Comparison of ENCODE assay signal across 8 mouse cellular contexts in genomic region chr10:24754251-24754835, GRCm38 (mm10). TPM values are rescaled to one million over a fixed set of nuclear protein-coding genes. Genes with fewer than 3 reads are reported as not detected.
DNase-seq lines count a peak whose midpoint lies in the region; ATAC-seq and TF ChIP-seq lines count a peak whose summit lies in the region.

No protein-coding gene starts in this region.

- WGBS in heart, embryonic 13.5 days: 35% methylated on average over 11 of the region's 11 CpGs
- WGBS in forebrain, postnatal 0 days: 52% methylated on average over 11 of the region's 11 CpGs
- 39% methylated on average over 11 of the region's 11 CpGs for WGBS in lung, embryonic 14.5 days
- 40% methylated on average over 11 of the region's 11 CpGs for WGBS in stomach, embryonic 15.5 days

- intact Hi-C loops in heart, postnatal 25 days (cut with DNase I): no loop called here
- intact Hi-C loops in left cerebral cortex, postnatal 4 days (cut with DNase I): no loop called here

- H3K9ac ChIP-seq in heart, embryonic 13.5 days: peak overlapping the region; percentile 45
- H3K9ac ChIP-seq in ES-E14 (ENCODE audit: insufficient read depth, low read depth, low read length, poor library complexity, severe bottlenecking): no peak overlapping the region; the same call in 1 of the 2 replicates
- H3K9ac ChIP-seq in forebrain, postnatal 0 days: peak overlapping the region; percentile 19; the same call in 1 of the 2 replicates
- H3K9ac ChIP-seq in lung, embryonic 14.5 days: no peak overlapping the region
- no peak overlapping the region for H3K9ac ChIP-seq in stomach, embryonic 15.5 days

- TF ChIP-seq CTCF in forebrain, postnatal 0 days (IDR thresholded peaks at IDR 0.05; ENCODE audit: low read depth): no peak
- TF ChIP-seq CTCF in lung, embryonic 14.5 days (IDR thresholded peaks at IDR 0.05; ENCODE audit: low read depth): no peak

- no peaks in the 10 kb centered on the region for H3K36me3 ChIP-seq in heart, embryonic 13.5 days
- H3K36me3 ChIP-seq in ES-E14 (ENCODE audit: control insufficient read depth, insufficient read depth, low read length, poor library complexity, severe bottlenecking): no peaks in the 10 kb centered on the region
- H3K36me3 ChIP-seq in forebrain, postnatal 0 days (ENCODE audit: insufficient read depth): no peaks in the 10 kb centered on the region
- no peaks in the 10 kb centered on the region for H3K36me3 ChIP-seq in lung, embryonic 14.5 days (ENCODE audit: insufficient read depth)
- H3K36me3 ChIP-seq in stomach, embryonic 15.5 days: no peaks in the 10 kb centered on the region

- no peaks in the 10 kb centered on the region for H3K9me3 ChIP-seq in heart, embryonic 13.5 days
- no peaks in the 10 kb centered on the region for H3K9me3 ChIP-seq in ES-E14 (ENCODE audit: control insufficient read depth, insufficient read depth, low read depth, low read length)
- H3K9me3 ChIP-seq in forebrain, postnatal 0 days (ENCODE audit: low read length): no peaks in the 10 kb centered on the region
- no peaks in the 10 kb centered on the region for H3K9me3 ChIP-seq in lung, embryonic 14.5 days (ENCODE audit: low read depth, low read length)
- H3K9me3 ChIP-seq in stomach, embryonic 15.5 days: no peaks in the 10 kb centered on the region

- peak overlapping the region; percentile 65 for H3K4me2 ChIP-seq in heart, embryonic 13.5 days
- peak overlapping the region; percentile 44 for H3K4me2 ChIP-seq in forebrain, postnatal 0 days (ENCODE audit: low read depth)
- peak overlapping the region; percentile 49 for H3K4me2 ChIP-seq in lung, embryonic 14.5 days
- peak overlapping the region; percentile 43 for H3K4me2 ChIP-seq in stomach, embryonic 15.5 days

- peak overlapping the region; percentile 51 for H3K4me3 ChIP-seq in heart, embryonic 13.5 days
- H3K4me3 ChIP-seq in ES-E14 (ENCODE audit: insufficient read depth in 1 of 2, low read depth in 1 of 2, low read length in 2 of 2, poor library complexity in 1 of 2, severe bottlenecking in 1 of 2): peak overlapping the region; percentile 54 to 71; a peak in 3 of 4 replicates
- peak overlapping the region; percentile 31 for H3K4me3 ChIP-seq in forebrain, postnatal 0 days (ENCODE audit: low read depth, low read length)
- peak overlapping the region; percentile 28 for H3K4me3 ChIP-seq in lung, embryonic 14.5 days (ENCODE audit: low read depth, low read length)
- peak overlapping the region; percentile 34 for H3K4me3 ChIP-seq in stomach, embryonic 15.5 days (replicated peaks)

- no peaks in the 10 kb centered on the region for H3K27me3 ChIP-seq in heart, embryonic 13.5 days (replicated peaks)
- H3K27me3 ChIP-seq in forebrain, postnatal 0 days (ENCODE audit: insufficient read depth, low read length): no peaks in the 10 kb centered on the region
- H3K27me3 ChIP-seq in lung, embryonic 14.5 days (ENCODE audit: insufficient read depth, low read length): no peaks in the 10 kb centered on the region
- H3K27me3 ChIP-seq in stomach, embryonic 15.5 days (replicated peaks): no peaks in the 10 kb centered on the region

- no peak overlapping the region for H3K27ac ChIP-seq in heart, embryonic 13.5 days (replicated peaks)
- no peak overlapping the region for H3K27ac ChIP-seq in ES-E14 (ENCODE audit: insufficient read depth, low read depth, low read length, poor library complexity, severe bottlenecking)
- no peak overlapping the region for H3K27ac ChIP-seq in forebrain, postnatal 0 days (ENCODE audit: low read depth, low read length)
- H3K27ac ChIP-seq in lung, embryonic 14.5 days (ENCODE audit: low read depth): no peak overlapping the region
- peak overlapping the region; percentile 72 for H3K27ac ChIP-seq in stomach, embryonic 15.5 days

- peaks cover 20% of the 10 kb centered on the region for H3K4me1 ChIP-seq in heart, embryonic 13.5 days
- peaks cover 2% of the 10 kb centered on the region in 2 experiments; a peak in 2 of 4 replicates for H3K4me1 ChIP-seq in ES-E14 (ENCODE audit: control insufficient read depth in 2 of 2, insufficient read depth in 2 of 2, low read length in 2 of 2, poor library complexity in 1 of 2)
- H3K4me1 ChIP-seq in forebrain, postnatal 0 days (ENCODE audit: insufficient read depth): peaks cover 6% of the 10 kb centered on the region; the same call in 1 of the 2 replicates
- H3K4me1 ChIP-seq in lung, embryonic 14.5 days (ENCODE audit: insufficient read depth): no peaks in the 10 kb centered on the region
- H3K4me1 ChIP-seq in stomach, embryonic 15.5 days: 0 out of 2 replicates have a peak, but pooled peaks cover 3% of the 10 kb centered on the region

- no peak for DNase-seq in heart, postnatal 25 days (ENCODE audit: low spot score)
- DNase-seq in ES-E14 (ENCODE audit: low read depth, low spot score): no peak
- DNase-seq in forebrain, postnatal 0 days: no peak
- peak; percentile 36 for DNase-seq in lung, embryonic 14.5 days
- DNase-seq in left cerebral cortex, postnatal 4 days: no peak
- no peak for DNase-seq in MN1 (ENCODE audit: low spot score)

- in situ Hi-C loops in ES-E14 (cut with MboI; ENCODE audit: low sequenced_read_pairs in 2 of 2, unreplicated experiment in 2 of 2): no loop called here

- ATAC-seq in heart, embryonic 13.5 days (ENCODE audit: extremely low read depth, insufficient number of reproducible peaks, low FRiP score, low TSS enrichment): no peak
- peak; percentile 36 for ATAC-seq in forebrain, postnatal 0 days
- ATAC-seq in lung, embryonic 14.5 days (ENCODE audit: insufficient read depth): no peak
- peak; percentile 66 for ATAC-seq in stomach, embryonic 15.5 days (ENCODE audit: insufficient read depth, low FRiP score, low read depth)

TF ChIP-seq in ES-E14, 5 proteins besides CTCF, POLR2A, EP300 and RAD21:
- TF ChIP-seq ZNF384 (IDR thresholded peaks at IDR 0.05; ENCODE audit: low read depth, low read length): no peak
- TF ChIP-seq HCFC1 (IDR thresholded peaks at IDR 0.05; ENCODE audit: borderline replicate concordance, insufficient read depth, low read length): peak; percentile 91

RNA-seq across cellular contexts. Expression of gene Enpp1, which starts 42.4 kb away (rescaled TPM):
- polyA plus RNA-seq in heart, embryonic 13.5 days (2015; fragmentation: Nextera tagmentation; extraction: Ambion mirVana): 4.1 and 4.3 TPM in 2 replicates
- 1 to 10 TPM; 6.3 to 6.5 TPM for total RNA-seq in heart, postnatal 25 days (2021)
- 0.62 and 0.69 TPM in 2 replicates for total RNA-seq in ES-E14 (2012; rRNA removed)
- total RNA-seq in forebrain, postnatal 0 days (2014; rRNA removed): 3.7 and 6.1 TPM in 2 replicates
- 2.2 TPM in 2 replicates for polyA plus RNA-seq in forebrain, postnatal 0 days (2015; fragmentation: Nextera tagmentation; extraction: Ambion mirVana)
- polyA plus RNA-seq in lung, embryonic 14.5 days (2014; fragmentation: Nextera tagmentation; extraction: Ambion mirVana): 2.3 and 2.9 TPM in 2 replicates
- 6.1 and 6.8 TPM in 2 replicates for polyA plus RNA-seq in stomach, embryonic 15.5 days (2015; fragmentation: Nextera tagmentation; extraction: Ambion mirVana)
- 1 to 10 TPM; 4.2 to 4.8 TPM for total RNA-seq in left cerebral cortex, postnatal 4 days (2021)

Comparison
In these comparisons a context has a peak if more than half of its experiments do, and no peak if none do; other contexts are left out.
1. ATAC-seq: peak in forebrain, postnatal 0 days (single experiment) and stomach, embryonic 15.5 days (single experiment); none in heart, embryonic 13.5 days (single experiment) and lung, embryonic 14.5 days (single experiment).
2. H3K9ac ChIP-seq: peak in heart, embryonic 13.5 days (single experiment) and forebrain, postnatal 0 days (single experiment); none in ES-E14 (single experiment), lung, embryonic 14.5 days (single experiment) and stomach, embryonic 15.5 days (single experiment).
3. Peak in every context shown above with its lines, with median percentiles within 50 percentile points of each other: H3K4me2 ChIP-seq and H3K4me3 ChIP-seq.